Mouse (Mus musculus) kidney, postnatal 10 days (tissue): ENCODE measurements at regions not wholly inside any gene's neighbourhood (a gene's known extent, or its start where the extent isn't known, plus 50 kb on each side); places are given as distances from the start of the nearest gene placed in this dataset.

Experiments
- DNase-seq: peaks from one replicate; pipeline ENCODE4 v3.0.0; 2021; ENCODE audit warnings: mixed read lengths

DNA sequence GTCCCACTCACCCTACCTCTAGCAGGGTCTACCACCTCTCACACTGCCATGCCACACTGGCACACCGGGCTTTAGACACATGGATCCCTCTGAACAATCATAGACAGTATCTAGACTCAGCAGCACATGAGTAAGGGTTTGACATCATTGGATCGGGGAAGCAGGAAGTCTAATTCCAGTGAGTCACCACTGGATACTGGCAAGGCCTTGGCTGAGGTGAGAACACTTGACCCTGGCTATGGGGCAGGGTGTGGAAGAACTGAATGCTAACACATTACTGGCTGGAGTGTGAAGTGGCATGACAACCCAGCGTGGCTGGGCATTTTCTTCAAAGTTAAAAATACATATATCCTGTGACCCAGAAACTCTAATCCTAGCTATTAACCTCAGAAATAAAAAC lies 114.4 kb downstream of the H2afy start:
- DNase-seq, result no peak

DNA sequence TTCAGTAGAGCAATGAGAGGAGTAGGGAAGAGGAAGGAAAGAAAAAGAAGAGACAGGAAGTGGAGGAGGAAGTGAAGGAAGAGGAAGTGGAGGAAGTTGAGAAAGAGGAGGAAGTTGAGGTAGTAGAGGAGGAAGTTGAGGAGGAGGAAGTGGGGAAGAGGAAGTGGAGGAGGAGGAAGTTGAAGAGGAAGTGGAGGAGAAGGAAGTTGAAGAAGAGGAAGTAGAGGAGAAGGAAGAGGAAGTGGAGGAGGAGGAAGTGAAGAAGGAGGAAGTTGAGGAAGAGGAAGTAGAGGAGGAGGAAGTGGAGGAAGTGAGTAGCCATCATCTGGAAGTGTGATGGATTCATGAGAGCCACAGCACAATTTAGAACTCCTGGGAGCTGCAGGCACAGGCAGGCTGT lies 122.2 kb downstream of the H2afy start:
- DNase-seq, result no peak

DNA sequence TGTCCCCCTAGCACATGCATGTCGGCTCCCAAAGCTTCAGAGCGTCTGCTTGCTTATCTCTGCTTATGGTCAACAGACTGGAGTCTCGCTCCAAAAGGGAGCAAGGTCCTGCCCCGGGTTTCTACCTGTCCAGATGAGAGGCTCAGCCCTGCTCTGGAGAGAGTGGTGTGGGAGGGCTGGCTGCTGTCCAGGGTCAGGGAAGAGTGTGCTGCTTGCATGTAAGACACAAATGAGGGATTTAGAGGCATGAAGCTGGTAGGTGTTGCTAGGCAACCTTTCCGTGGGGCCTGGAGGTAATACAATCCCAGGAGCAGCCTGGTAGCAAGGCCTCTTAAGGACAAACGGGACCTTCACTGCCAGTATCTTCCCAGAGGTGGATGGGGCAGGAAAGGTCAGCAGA lies 125.7 kb downstream of the H2afy start:
- peak; percentile 27 for DNase-seq

DNA sequence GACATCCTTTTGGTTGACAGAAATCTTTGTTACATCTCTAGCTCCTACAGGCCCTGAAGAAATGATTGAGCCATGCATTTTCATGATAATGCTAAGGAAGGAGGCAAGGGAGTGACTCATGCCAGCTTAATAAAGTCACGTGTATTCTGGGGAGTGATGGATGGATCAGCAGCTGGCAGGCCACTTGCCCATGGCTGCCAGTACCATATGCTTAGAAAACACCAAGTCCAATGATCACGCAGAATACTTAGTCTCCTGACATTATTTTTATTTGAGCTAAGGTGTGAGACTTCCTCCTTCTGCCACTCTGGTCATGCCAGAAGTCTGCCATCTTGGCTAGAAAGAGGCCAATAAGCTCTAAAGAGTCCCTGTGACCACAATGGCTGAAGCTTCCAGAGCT lies 129.3 kb downstream of the H2afy start:
- DNase-seq, result no peak

DNA sequence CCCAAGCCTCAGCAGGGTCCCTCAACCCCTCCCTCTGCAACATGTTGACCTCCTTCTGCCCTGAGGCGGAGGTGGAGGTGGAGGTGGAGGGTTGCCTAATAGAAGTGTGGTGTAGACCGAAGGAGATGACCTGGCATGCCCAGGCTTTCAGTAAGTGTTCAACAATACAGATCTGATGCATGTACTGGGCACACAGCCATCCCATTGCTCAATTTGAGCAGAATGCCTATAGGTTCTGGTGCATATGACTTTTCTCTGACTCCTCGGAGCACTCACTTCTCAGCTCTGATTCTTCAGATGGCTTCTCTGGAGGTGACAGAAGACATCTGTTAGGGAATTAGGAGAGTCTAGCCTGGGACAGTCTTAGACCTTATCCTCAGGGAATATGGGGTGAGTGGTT lies 130.4 kb downstream of the H2afy start:
- no peak for DNase-seq

DNA sequence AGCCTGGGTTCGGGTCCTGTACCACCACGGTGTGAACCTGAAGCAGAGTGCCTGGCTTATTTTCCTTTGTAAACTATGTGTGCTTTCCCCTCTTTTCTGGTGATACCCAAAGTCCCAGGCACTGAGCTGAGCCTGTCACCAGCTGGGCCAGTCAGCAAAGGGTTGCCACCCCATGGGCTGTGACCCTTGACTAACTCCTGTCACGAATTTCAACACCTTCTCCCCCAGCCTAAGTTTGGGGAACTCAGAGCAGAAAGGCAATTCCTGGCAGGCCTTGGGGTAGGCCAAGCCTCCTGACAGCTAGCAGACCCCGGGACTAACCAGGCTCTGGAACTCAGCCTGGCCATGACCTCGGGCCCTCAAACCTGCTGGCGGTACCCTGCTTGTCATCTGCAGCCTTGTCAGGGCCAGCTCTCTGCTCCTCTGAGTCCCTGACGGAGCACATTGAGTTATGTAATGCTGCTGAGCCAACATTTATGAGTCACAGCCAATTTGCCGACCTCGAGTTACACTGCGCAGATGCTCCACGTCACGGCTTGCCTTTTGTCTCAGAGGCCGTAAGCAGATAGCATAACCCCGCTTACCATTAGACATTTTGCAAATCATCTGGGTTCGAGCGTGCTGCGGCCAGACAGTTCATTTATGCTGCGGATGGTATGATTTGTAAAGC lies 132.3 kb downstream of the H2afy start:
- peak; percentile 68 for DNase-seq

DNA sequence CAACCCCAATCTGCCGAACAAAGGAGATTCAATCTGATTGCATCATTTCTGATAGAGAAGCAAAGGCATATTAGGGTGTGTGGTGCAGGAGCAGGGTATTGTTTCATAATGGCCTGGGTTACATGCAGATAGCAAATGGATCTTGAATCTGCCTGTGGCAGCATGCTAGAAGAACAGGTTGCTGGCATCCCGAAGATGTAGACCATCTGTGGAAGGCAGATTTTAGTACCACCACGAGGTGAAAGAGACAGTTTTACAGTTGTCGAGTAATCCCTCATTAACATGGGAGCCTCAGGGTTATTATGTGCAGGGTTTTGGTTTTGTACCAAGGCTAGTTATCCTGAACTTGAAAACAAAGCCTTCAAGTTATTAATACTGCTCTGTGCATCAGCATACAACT lies 140.9 kb downstream of the H2afy start:
- no peak for DNase-seq

DNA sequence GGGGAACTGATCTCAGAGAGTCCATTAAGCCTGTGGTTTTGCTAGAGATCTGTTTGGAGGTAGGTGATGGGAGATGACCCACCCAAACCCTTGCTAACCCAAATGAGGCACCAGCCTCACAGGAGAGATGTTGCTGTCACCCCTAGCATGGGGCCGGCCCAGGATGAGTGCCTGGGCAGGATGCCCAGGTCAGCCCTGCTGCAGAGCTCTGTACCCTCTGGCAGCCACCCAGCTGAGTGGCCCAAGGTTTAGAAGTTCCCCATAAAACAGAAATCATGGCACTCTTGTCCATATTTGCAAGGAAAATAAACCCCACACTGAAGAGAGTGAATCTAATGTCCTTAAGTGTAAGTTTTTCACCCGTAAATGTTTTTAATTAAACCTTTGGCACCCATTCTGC lies 141.7 kb downstream of the H2afy start:
- no peak for DNase-seq

DNA sequence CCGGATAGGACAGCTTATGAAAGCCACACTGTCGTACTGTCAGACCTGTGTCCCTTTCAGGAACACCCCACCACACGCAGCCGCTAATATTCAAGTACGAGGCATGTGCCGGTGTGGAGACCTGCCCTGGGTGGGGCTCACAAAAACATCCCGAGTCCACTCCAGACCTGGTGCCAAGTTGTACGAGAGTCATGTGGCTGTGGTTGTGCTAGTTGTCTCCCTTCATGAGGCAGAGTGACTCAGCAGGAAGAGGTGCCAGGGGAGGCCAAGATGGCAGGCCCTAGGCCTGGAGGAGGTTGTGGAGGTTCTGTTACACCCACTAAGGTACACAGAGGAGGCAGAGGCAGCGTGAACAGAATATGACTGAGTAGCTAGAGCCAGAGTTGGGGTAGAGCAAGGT lies 143.5 kb downstream of the H2afy start:
- no peak for DNase-seq

DNA sequence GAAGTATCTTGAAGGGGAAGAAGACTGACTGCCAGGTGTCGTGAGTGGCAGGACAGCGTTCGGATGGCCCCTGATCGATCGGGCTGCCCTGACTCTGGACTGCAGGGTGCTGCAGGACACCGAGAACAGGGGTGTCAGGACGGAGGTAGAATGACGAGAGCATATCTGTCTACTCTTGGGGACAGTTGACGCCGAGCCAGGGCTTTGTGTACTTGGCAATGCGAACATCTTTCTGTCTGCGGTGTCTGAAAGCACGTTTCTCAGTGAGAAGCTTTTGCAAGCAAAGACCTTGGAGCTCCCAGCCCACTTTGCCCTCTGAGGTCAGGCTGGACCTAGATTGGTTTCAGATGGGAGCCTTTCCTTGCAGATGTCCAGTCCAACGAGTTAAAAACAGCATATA lies 144.9 kb downstream of the H2afy start:
- no peak for DNase-seq

DNA sequence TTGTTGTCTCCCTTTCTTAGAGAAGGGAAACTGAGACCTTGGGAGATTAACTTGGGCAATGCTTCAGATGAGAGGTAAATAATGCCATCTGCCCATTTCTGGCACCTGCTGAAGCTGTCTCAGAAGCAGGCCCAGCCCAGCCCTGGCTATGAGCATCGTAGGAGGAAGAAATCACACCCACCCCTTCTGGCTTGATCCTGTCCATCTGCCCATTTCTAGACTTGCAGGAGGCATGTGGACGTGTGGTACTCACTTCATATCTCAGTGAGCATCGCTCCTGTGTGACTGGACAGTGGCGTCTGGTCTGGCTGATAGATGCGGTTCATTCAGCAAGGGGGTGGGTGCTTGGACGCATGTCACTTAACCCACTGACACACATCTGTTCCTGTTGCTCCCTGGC lies 146.0 kb downstream of the H2afy start:
- DNase-seq, result no peak

DNA sequence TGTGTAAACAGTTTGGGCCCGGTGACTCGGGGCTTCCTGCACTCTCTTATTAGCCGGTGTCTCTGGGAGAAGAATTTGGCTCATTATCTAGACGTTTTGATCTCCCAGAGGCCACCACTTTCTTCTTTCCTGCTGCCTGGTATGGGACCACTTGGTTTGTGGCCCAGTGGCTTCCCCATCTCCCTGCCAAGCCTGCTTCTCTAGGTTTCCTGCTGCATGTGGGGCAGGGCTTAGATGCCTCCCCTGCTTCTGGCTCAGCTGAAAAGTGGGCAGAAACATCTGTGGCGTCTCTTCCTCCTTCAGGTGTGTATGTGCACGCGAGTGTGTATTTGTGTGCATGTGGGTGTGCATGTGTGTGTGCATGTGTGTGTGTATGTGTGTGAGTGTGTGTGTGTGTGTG lies 146.8 kb downstream of the H2afy start:
- no peak for DNase-seq

DNA sequence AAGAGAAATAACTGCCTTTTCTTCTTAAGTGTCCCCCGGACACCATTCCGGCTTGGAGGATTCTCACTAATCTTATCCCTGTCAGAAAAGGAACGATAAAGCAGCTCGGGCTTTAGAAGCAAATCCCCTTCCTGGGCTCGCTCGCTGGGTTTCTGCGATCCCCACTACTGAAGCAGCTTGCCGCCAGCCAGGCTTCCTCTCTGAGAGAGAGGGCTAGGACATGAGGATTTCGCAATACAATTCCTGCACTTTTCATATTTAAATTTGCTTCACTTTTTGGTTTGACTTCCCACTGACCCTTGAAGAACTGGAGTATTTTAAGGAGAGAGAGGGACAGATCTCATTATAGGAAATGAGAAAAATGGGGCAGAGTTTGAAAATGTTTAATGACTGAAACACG lies 149.4 kb upstream of the Pitx1 start:
- DNase-seq, result peak; percentile 20

DNA sequence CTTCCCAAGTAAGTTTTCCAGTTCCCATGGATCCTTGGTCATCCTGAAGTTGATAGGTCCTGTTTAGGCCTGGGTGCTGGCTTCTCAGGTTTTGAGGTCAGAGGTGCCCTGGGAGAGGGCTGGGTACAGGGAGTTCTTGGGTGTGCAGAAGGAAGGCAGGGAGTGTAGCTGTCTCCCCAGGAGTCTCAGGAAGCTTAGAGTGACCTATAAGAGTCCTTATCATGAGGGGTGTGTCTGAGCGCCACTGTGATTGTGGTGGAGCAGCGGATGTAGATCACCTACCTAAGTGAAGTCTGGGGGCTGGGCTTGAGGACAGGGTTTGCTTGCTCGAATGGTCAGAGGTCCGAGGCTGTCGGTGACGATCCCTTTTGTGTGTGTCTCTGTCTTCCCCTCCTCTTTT lies 148.8 kb upstream of the Pitx1 start:
- no peak for DNase-seq

DNA sequence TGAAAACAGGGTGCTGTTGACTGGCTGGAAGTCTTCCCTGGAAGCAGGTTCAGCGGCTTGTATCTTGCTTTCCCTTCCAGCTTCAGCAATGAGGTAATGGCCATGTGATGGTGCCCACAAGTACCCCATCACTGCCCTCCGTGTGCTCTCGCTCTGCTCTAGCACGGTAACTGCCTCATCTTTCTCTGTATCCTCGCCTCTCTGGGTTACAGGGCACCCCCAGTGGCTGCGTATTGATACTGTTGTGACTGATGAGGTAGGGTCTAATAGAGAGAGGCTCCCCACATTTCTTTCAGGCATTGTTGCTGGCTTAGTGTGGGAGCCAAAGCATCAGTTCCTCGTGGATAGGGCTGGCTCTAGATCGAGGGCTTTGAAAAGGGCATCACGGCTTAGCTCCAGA lies 147.9 kb upstream of the Pitx1 start:
- no peak for DNase-seq

DNA sequence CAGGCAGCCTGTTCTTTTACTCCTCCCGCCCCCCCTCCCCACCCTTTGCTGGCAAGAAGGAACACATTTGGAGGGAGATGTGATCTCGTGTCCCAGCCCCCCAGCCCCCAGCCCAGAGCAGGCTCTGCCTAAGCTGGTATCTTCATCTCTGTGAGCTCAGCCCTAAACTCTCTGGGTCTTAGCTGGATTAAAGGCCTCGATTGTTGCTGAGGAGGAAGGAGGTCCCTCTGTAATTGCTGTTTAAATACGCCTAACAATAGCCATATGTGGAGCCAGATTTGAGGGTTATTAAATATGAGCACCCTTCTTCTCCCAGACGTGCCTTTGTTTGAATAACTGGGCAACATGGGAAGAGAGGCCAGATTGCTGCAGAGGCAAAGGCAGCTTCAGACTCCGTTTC lies 145.0 kb upstream of the Pitx1 start:
- DNase-seq, result no peak

DNA sequence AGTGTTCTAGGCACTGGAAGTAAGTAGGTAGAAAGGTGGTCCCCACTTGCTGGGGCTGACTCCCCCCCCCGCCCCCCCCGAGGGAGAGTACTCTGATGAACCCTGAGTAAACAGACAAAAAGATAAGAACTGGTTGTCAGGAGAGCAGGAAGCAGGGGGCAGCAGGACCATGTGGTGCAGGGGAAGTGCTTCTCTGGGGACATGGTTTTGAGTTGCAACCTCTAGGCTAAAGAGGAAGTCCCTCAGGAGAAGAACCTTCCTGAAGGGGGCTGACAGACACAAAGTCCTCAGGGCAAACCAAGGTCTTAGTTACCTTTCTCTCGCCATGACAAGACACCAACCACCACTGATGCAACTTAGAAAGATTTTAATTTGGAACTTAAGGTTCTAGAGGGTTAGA lies 141.9 kb upstream of the Pitx1 start:
- DNase-seq, result no peak

DNA sequence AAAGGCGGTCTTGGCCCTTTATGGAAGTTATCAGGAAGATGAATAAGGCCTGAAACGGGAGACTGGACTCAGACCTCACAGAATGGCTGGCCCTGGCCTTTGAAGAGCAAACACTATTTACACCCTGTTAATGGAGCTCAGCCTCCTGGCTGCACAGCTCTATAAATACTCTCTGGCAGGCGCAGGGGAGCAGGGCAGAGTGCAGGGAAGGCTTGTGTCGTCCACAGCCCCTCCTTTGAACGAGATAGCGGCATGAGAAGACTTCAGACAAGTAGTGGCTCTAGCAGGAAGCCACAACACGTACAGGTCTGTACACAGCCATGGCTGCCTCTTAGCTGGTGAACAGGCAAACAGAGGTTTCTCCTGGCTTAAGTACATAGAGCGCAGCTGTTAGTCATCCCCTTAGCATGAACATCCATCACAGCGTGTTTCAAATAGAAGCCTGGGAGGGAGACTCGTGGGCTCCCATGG lies 141.0 kb upstream of the Pitx1 start:
- DNase-seq, result peak; percentile 15

DNA sequence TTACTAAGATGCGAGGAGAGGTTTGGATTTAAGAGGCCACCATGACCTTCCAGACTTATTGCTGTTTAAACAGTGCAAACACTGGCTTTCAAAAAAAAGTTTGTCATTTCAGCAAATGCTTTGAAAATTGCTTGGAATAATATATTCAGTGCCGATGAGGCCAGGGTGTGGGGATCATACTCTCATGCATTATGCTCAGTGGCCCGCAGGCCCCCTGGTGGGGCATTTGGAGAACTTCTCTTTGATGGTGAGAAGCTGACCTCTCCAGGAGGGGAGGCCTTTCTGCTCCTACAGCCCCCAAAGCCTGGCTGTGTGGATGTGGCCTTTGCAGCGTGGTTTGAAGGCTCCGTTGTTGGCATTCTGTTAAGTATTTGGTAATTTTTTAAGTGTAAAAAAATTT lies 138.1 kb upstream of the Pitx1 start:
- DNase-seq, result peak; percentile 47

DNA sequence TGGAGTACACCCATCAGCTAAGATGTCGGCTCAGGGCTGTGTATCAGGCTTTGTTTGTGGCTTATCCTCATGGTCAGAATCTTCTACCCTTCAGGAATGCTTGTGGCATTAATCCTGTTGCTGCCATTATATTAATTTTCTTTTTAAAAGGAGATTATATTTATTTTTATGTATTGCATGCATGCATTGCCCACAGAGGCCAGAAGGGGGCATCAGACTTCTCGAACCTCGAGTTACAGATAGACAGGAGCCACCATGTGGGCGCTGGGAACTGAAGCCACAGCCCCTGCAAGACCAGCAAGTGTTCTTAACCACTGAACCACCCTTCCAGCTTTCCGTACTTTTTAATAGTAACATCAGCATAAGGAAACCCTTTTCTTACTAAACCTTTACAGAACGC lies 134.7 kb upstream of the Pitx1 start:
- no peak for DNase-seq

DNA sequence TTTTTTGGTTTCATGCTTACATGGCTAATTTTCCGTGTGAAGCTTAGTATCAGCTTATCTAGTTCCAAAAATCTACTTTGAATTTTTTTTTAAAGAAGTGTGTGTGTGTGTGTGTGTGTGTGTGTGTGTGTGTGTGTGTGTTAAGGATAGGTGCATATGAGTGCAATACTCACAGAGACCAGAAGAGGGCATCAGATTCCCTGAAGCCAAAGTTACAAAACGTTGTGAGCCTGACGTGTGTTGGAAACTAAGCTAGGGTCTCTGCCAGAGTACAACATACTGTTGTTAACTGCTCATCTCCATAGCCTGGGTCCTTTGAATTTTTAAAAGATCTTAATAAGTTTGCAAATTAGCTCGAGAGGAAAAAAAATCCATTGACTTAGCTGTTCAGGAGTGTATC lies 133.5 kb upstream of the Pitx1 start:
- DNase-seq, result no peak

DNA sequence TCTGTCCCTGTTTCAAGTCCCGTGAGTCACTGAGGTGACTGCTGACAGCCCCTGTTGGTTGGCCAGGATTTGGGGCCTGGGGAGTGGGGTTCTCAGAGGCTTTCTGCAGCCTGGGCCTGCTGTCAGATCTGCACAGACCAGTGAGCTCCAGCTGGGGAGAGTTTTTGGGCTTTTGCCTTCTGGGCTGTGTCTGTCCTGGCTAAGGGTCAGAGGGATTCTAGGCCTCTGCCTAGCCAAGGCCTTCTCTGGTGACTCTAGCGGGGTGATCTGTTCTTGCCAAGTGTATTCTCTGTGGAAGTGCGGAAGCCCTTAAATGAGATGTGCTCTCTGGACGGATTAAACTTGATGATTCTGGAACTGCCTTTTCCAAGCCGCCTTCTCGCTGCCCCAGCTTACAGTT lies 131.2 kb upstream of the Pitx1 start:
- no peak for DNase-seq

DNA sequence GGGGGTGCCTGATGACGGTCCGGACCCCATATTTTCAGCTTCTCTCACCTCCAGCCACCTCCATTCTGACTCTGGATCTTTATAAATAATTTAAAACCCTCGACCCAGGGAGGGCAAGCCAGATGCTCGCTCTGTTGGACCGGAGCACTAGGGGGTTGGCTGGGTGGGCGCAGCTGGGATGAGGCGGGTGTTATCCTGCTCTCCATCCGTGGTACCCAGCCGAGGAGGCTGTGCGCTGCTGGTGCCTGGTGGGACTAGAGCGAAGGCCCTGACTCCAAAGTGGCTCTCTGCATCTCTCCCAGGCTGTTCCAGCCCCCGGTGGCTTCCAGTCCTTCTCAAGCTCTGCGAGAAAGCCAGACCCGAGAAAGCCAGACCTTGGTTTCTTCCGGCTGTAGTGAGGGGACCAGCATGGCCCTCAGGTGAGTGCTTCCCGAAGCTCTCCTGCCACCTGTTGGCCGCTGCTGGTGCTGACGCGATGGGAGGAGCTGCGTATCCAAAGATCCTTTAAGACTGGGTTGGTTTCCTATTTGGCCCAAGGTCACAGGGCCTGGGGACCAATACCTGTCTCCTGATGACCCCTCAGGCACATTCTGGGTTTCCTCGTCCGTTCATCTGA lies 127.1 kb upstream of the Pitx1 start:
- peak; percentile 88 for DNase-seq

DNA sequence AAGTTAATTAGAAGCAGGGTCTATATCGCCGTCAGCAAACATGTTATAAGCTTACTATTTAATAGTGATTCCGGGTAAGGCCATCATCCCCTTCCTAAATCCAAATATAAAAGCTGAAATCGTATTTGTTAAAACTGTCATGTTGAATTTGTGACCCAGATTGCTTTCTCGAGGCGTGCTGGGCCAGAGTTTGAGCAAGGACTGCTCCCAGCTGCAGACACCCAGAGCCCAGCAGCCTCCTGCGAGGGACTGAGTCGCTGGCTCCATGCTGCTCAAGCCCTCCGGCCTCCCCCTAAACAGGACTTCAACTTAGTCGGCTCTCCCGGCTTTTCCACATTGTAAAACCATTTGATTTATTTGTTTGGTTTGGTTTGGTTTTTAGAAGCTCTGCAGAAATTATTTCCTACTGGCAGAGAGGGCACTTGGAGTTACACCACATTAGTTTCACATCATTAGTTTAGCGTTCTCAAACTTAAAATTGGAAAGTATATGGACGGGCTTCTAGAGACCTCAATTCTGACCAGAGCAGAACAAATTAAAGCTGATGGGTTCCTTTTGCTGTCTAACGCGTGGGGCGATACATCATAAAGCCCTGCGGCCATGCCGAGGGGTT lies 126.4 kb upstream of the Pitx1 start:
- DNase-seq, result peak; percentile 45

DNA sequence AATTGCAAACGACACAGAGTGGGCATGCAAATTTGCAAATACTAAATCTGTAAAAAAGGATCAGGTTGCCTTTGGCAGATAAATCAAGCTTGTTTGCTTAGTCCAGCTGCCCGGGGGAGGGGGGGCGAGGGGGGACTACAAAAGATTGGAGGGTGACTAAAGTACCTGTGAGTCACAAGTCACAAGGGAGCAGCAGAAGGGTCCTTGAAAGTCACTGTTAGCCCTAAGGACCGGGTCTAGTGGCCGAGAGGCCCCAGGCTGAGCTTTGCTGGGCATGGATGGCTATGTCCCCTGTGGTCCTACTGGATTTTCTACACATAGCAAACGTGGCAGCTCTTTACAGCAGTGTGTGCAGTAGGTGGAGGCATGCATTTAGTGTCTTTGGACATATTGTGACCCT lies 118.4 kb upstream of the Pitx1 start:
- DNase-seq, result no peak
